Mouse (Mus musculus): Measurements from ENCODE around the gene Cyth2.

The Cyth2 gene

GRCm38 (mm10) chr7:45784524-45785372, 29.6 kb downstream of the Cyth2 start, which contains the start of gene Sult2b1:
Sult2b1 (minus strand) TSS chr7:45784669.
- no peak for DNase-seq

GRCm38 (mm10) chr7:45783511-45784091, 30.8 kb downstream of the Cyth2 start, which contains the start of gene Lmtk3:
Lmtk3 (plus strand) TSS chr7:45783738.
- peak; percentile 45 to 62 for DNase-seq

GRCm38 (mm10) chr7:45782271-45782670, 32.1 kb downstream of the Cyth2 start:
- DNase-seq, result no peak

GRCm38 (mm10) chr7:45779081-45779641, 35.2 kb downstream of the Cyth2 start:
- DNase-seq, result no peak

- no peak for DNase-seq
Measured at GRCm38 (mm10) chr7:45775237-45775636, 39.1 kb downstream of the Cyth2 start.

- no peak for DNase-seq
Measured at GRCm38 (mm10) chr7:45771101-45771500, 43.3 kb downstream of the Cyth2 start.

- DNase-seq, result no peak
Measured at GRCm38 (mm10) chr7:45770427-45771082, 43.8 kb downstream of the Cyth2 start.

- no peak for DNase-seq
Measured at GRCm38 (mm10) chr7:45767500-45767899, 46.9 kb downstream of the Cyth2 start.

GRCm38 (mm10) chr7:45766764-45767163, 47.6 kb downstream of the Cyth2 start:
- DNase-seq, result no peak

GRCm38 (mm10) chr7:45765995-45766394, 48.4 kb downstream of the Cyth2 start:
- no peak for DNase-seq

GRCm38 (mm10) chr7:45760151-45760550, 54.2 kb downstream of the Cyth2 start:
- DNase-seq, result no peak

GRCm38 (mm10) chr7:45759400-45759799, 55.0 kb downstream of the Cyth2 start:
- DNase-seq, result no peak

Measured in spleen, adult 18-20 months (tissue).